Mouse (Mus musculus) forebrain, embryonic 12.5 days (tissue): ENCODE measurements around the gene Syt17. TPM values are rescaled to one million over a fixed set of nuclear protein-coding genes. Genes with fewer than 3 reads are reported as not detected.
A peak's percentile ranks its signal among the peaks of the same experiment; 100 is the strongest.

Experiments
- ATAC-seq: fragments of 200-750 bp; cut with Nextera tagmentation; 2 replicates; pipeline ENCODE4 v1.8.0; 2017; ENCODE audit warnings: moderate TSS enrichment; ENCODE audit not compliant: low FRiP score
- H3K27ac ChIP-seq: fragments of 300-500 bp; sonication (generic); 2 replicates; pipeline ENCODE4 v1.5.1; 2016; ENCODE audit warnings: mild to moderate bottlenecking
- H3K27me3 ChIP-seq: fragments of 300-500 bp; sonication (generic); 2 replicates; pipeline ENCODE4 v1.6.1; 2016; ENCODE audit warnings: mild to moderate bottlenecking
- H3K36me3 ChIP-seq: fragments of 300-500 bp; sonication (generic); replicated peaks from 2 replicates; pipeline ENCODE4 v1.6.1; 2016; ENCODE audit warnings: mild to moderate bottlenecking
- H3K4me1 ChIP-seq: fragments of 300-500 bp; sonication (generic); 2 replicates; pipeline ENCODE4 v1.6.1; 2016
- H3K4me2 ChIP-seq: fragments of 300-500 bp; sonication (generic); 2 replicates; pipeline ENCODE4 v1.6.1; 2016; ENCODE audit warnings: mild to moderate bottlenecking, moderate library complexity
- H3K4me3 ChIP-seq: fragments of 300-500 bp; sonication (generic); replicated peaks from 2 replicates; pipeline ENCODE4 v1.5.1; 2016; ENCODE audit warnings: mild to moderate bottlenecking
- H3K9ac ChIP-seq: fragments of 300-500 bp; sonication (generic); 2 replicates; pipeline ENCODE4 v1.6.1; 2016; ENCODE audit warnings: mild to moderate bottlenecking
- H3K9me3 ChIP-seq: fragments of 300-500 bp; sonication (generic); 2 replicates; pipeline ENCODE4 v1.6.1; 2016
- WGBS: fragments of 180-500 bp; shearing (Covaris S2); methylation state at CpG from one replicate; pipeline ENCODE4 v1.1.7; 2016; 5-methylcytosine and 5-hydroxymethylcytosine counted together
- polyA plus RNA-seq: library from polyadenylated mRNA; unstranded; fragments of >200 nt; fragmentation: Nextera tagmentation; extraction: Ambion mirVana; gene quantifications from 2 replicates; pipeline ENCODE4 v1.2.1, GENCODE M21; 2016

Syt17 gene
- polyA plus RNA-seq, 1 experiment from 2014 or later, result 3.4 TPM

GRCm38 (mm10) chr7:118402576-118403022, 45.4 kb downstream of the Syt17 start:
- H3K36me3 ChIP-seq, result no peaks in the 10 kb centered on the region
- H3K9ac ChIP-seq, result no peak overlapping the region
- WGBS, result 50% methylated on average over 3 of the region's 3 CpGs
- no peaks in the 10 kb centered on the region for H3K9me3 ChIP-seq
- ATAC-seq, result 0 out of 2 replicates have a peak, but pooled peaks have one; percentile 51
- no peak overlapping the region for H3K4me3 ChIP-seq
- peak overlapping the region; percentile 47; the same call in 1 of the 2 replicates for H3K27ac ChIP-seq
- H3K4me2 ChIP-seq, result no peak overlapping the region
- H3K27me3 ChIP-seq, result no peaks in the 10 kb centered on the region
- H3K4me1 ChIP-seq, result peaks cover 13% of the 10 kb centered on the region; the same call in 1 of the 2 replicates

- no peaks in the 10 kb centered on the region for H3K27me3 ChIP-seq
- 73% methylated on average over 5 of the region's 5 CpGs for WGBS
- peak overlapping the region; percentile 47; the same call in 1 of the 2 replicates for H3K27ac ChIP-seq
- no peaks in the 10 kb centered on the region for H3K36me3 ChIP-seq
- H3K4me3 ChIP-seq, result no peak overlapping the region
- no peak overlapping the region for H3K4me2 ChIP-seq
- no peak for ATAC-seq
- H3K9ac ChIP-seq, result no peak overlapping the region
- H3K4me1 ChIP-seq, result peaks cover 13% of the 10 kb centered on the region; the same call in 1 of the 2 replicates
- H3K9me3 ChIP-seq, result no peaks in the 10 kb centered on the region
Observed at GRCm38 (mm10) chr7:118401949-118402348, 46.1 kb downstream of the Syt17 start.

- no peak for ATAC-seq
Observed at GRCm38 (mm10) chr7:118399764-118400163, 48.3 kb downstream of the Syt17 start.

GRCm38 (mm10) chr7:118390705-118391104, 57.3 kb downstream of the Syt17 start:
- no peaks in the 10 kb centered on the region for H3K9me3 ChIP-seq
- H3K27me3 ChIP-seq, result no peaks in the 10 kb centered on the region
- H3K4me3 ChIP-seq, result no peak overlapping the region
- no peak for ATAC-seq
- H3K4me1 ChIP-seq, result no peaks in the 10 kb centered on the region
- H3K4me2 ChIP-seq, result no peak overlapping the region
- H3K9ac ChIP-seq, result no peak overlapping the region
- 86% methylated on average over 5 of the region's 5 CpGs for WGBS
- no peaks in the 10 kb centered on the region for H3K36me3 ChIP-seq
- no peak overlapping the region for H3K27ac ChIP-seq

More at GRCm38 (mm10) chr7:118399764-118400163, 48.3 kb downstream of the Syt17 start:
- Histone ChIP-seq H3K36me3 (no peaks in the 10 kb centered on the region), H3K9ac (no peak overlapping the region), H3K4me2 (no peak overlapping the region), H3K27ac (no peak overlapping the region), H3K4me1 (0 out of 2 replicates have a peak, but pooled peaks cover 9% of the 10 kb centered on the region), H3K27me3 (no peaks in the 10 kb centered on the region), H3K9me3 (no peaks in the 10 kb centered on the region), H3K4me3 (no peak overlapping the region)
- WGBS, result 87% methylated on average over 9 of the region's 9 CpGs

DNA sequence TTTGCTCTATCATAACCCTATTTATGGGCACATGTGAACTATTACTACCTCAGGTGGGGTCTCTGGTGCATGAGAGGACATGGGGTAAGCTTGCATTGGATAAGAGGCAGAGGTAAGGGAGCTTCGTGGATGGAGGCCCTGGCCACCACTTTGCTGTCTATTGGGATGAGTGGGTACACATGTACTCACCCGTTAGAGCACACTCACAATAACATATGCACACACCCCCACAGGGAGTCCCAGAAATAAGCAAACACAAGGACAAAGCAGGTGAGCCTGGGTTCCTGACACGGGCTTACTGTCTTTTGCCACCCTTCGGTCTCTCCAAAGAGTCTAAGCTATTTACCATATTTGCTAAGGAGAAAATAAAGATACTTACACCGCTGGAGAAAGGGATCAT, 67.0 kb downstream of the Syt17 start:
- H3K4me1 ChIP-seq, result peaks cover 4% of the 10 kb centered on the region; the same call in 1 of the 2 replicates
- H3K27me3 ChIP-seq, result no peaks in the 10 kb centered on the region
- no peak for ATAC-seq
- no peaks in the 10 kb centered on the region for H3K36me3 ChIP-seq
- no peak overlapping the region for H3K27ac ChIP-seq
- H3K9me3 ChIP-seq, result no peaks in the 10 kb centered on the region
- no peak overlapping the region for H3K9ac ChIP-seq
- no peak overlapping the region for H3K4me3 ChIP-seq
- 90% methylated on average over 5 of the region's 5 CpGs for WGBS
- H3K4me2 ChIP-seq, result no peak overlapping the region

DNA sequence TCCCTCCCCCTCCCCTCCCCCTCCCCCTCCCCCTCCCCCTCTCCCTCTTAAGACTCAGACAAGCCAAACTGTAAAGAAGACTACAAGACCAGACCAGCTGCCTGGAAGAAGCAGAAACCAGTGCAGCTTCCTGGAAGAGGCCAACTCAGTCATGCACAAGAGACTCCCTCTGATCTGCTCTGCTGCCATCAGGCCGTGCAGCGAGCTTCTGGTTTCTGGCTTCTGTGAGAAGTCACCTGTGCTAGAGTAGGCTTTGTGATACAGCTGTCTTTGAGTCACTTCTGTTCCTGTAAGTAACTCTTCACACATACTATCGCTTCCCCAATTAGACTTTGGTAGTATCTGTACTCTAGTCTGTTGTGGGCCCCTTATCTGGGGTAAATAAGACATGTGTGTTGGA, 68.0 kb downstream of the Syt17 start:
- Histone ChIP-seq H3K4me3 (no peak overlapping the region), H3K27me3 (no peaks in the 10 kb centered on the region)
- ATAC-seq, result no peak

DNA sequence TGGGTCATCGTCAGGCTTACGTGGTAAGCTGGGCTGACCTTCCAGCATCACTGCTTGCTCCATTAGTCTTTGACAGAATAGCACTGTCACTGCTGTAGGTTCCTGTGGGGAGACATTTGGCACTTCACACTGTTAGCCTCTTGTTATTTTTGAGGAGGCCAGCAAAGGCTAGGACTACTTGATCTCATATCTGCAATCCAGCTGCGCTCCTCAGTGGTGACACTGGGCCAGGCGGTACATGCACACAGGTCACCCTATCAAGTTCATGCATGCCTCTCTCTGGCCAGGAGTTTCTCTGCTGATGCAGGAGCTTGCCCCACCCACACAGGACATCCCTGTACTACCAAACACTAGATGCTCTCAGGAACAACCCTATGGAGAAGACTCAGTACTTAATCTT, 71.4 kb downstream of the Syt17 start:
- Histone ChIP-seq H3K4me2 (no peak overlapping the region), H3K27me3 (no peaks in the 10 kb centered on the region), H3K4me3 (no peak overlapping the region), H3K9me3 (no peaks in the 10 kb centered on the region), H3K4me1 (no peaks in the 10 kb centered on the region), H3K9ac (no peak overlapping the region), H3K27ac (no peak overlapping the region), H3K36me3 (no peaks in the 10 kb centered on the region)
- WGBS, result 93% methylated on average over 4 of the region's 4 CpGs
- no peak for ATAC-seq

More for the DNA sequence above, 68.0 kb downstream of the Syt17 start:
- Histone ChIP-seq H3K27ac (no peak overlapping the region), H3K9ac (no peak overlapping the region), H3K36me3 (no peaks in the 10 kb centered on the region), H3K4me1 (peaks cover 4% of the 10 kb centered on the region; the same call in 1 of the 2 replicates), H3K4me2 (no peak overlapping the region), H3K9me3 (no peaks in the 10 kb centered on the region)
- WGBS, result 81% methylated on average over 3 of the region's 3 CpGs

DNA sequence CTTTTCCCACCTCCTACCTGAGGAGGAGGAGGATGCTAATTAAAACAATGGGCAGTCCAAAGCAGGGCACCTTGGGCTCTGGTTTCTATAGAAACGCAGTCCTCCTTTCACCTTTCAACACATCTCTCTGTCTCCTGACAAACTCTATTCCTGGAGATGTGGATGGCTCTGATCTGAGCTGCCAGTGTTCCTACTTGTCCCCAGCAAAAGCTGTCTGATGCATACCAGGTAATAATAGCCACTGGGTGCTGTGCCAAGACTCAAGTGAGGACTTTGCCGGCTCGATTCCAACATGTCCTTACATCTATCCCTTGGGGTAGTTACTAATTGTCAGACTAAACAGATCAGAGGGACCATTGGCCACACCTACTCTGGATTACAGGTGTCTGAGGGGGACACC, 72.7 kb downstream of the Syt17 start:
- no peak overlapping the region for H3K4me2 ChIP-seq
- no peak overlapping the region for H3K9ac ChIP-seq
- no peaks in the 10 kb centered on the region for H3K4me1 ChIP-seq
- H3K27ac ChIP-seq, result no peak overlapping the region
- no peaks in the 10 kb centered on the region for H3K9me3 ChIP-seq
- no peak overlapping the region for H3K4me3 ChIP-seq
- no peak for ATAC-seq
- H3K27me3 ChIP-seq, result no peaks in the 10 kb centered on the region
- H3K36me3 ChIP-seq, result no peaks in the 10 kb centered on the region
- 94% methylated on average over 3 of the region's 3 CpGs for WGBS

- no peaks in the 10 kb centered on the region for H3K36me3 ChIP-seq
- WGBS, result 91% methylated on average over 5 of the region's 5 CpGs
- ATAC-seq, result no peak
- H3K4me3 ChIP-seq, result no peak overlapping the region
- H3K9me3 ChIP-seq, result no peaks in the 10 kb centered on the region
- no peak overlapping the region for H3K4me2 ChIP-seq
- H3K27me3 ChIP-seq, result no peaks in the 10 kb centered on the region
- no peaks in the 10 kb centered on the region for H3K4me1 ChIP-seq
- no peak overlapping the region for H3K9ac ChIP-seq
- H3K27ac ChIP-seq, result no peak overlapping the region
Observed at GRCm38 (mm10) chr7:118371361-118371760, 76.7 kb downstream of the Syt17 start.

DNA sequence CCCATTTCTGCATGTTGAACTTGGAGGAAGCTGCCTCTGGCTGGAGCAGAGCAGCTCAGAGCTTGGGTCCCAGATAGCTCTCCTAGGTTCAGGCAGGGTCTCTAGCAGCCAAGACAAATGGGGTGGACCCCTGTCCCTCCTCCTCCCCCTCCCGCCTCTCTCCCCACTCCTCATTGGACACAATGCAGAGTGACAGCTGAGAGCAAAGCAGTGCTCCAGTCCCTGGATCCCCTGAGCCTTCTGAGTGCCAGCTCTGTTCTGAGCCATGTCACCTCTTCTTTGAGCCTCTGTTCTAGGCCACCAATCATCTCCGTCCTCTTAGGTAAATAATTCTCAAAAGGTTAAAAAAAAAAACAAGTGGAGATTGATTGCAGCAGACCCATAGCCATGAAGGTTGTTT, 78.3 kb downstream of the Syt17 start:
- 50% methylated on average over 2 of the region's 2 CpGs for WGBS
- Histone ChIP-seq H3K4me2 (no peak overlapping the region), H3K36me3 (no peaks in the 10 kb centered on the region), H3K9ac (no peak overlapping the region), H3K4me1 (peaks cover 1% of the 10 kb centered on the region), H3K27ac (no peak overlapping the region), H3K4me3 (no peak overlapping the region), H3K27me3 (no peaks in the 10 kb centered on the region), H3K9me3 (no peaks in the 10 kb centered on the region)
- ATAC-seq, result no peak

DNA sequence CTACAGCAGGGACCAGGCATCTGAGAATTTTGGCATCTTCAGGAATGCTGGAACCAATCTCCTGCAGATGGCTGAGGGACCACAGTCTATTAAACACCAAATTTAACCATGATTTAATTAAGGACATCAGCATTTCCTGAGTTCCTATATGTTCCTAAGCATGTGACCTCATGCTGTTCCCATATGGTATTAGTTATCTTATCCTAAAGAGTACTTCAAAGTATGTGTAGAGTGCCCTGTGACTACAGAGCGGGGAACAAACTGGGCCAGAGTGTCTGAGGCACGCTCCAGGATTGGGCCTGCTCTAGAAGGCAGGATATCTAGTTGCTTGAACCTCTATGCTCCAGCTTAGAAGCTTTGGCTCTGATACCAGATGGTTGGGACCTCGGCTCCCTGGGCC, 82.1 kb downstream of the Syt17 start:
- no peak overlapping the region for H3K4me3 ChIP-seq
- H3K36me3 ChIP-seq, result no peaks in the 10 kb centered on the region
- no peak for ATAC-seq
- H3K27ac ChIP-seq, result no peak overlapping the region
- no peaks in the 10 kb centered on the region for H3K9me3 ChIP-seq
- peaks cover 7% of the 10 kb centered on the region for H3K4me1 ChIP-seq
- 90% methylated on average over 3 of the region's 3 CpGs for WGBS
- no peak overlapping the region for H3K9ac ChIP-seq
- H3K27me3 ChIP-seq, result no peaks in the 10 kb centered on the region
- no peak overlapping the region for H3K4me2 ChIP-seq

DNA sequence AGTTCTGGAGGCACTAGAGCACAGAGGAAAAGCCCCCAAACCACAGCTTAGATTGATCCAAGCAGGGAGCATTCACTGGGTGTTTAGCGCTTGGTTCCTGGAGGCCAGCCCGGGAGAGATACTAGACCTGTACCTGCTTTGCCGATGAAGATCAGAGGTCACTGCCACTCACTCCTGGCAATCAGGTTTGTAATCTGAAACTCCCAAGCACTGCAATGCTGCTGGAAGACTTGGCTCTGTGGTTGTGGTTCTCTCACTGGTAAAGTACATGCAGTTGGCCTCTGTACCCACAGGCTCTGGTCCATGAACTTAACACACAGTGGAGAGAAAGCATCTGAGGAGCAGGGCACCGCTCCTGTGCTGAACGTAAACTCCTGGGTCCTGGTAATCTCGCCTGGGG, 82.8 kb downstream of the Syt17 start:
- WGBS, result 78% methylated on average over 6 of the region's 6 CpGs
- Histone ChIP-seq H3K9ac (no peak overlapping the region), H3K27me3 (no peaks in the 10 kb centered on the region), H3K9me3 (no peaks in the 10 kb centered on the region), H3K4me2 (no peak overlapping the region), H3K4me3 (no peak overlapping the region), H3K4me1 (peaks cover 7% of the 10 kb centered on the region), H3K36me3 (no peaks in the 10 kb centered on the region), H3K27ac (no peak overlapping the region)
- ATAC-seq, result no peak

GRCm38 (mm10) chr7:118364353-118365007, 83.5 kb downstream of the Syt17 start:
- Histone ChIP-seq H3K4me1 (peaks cover 7% of the 10 kb centered on the region), H3K4me2 (no peak overlapping the region), H3K27me3 (no peaks in the 10 kb centered on the region), H3K27ac (no peak overlapping the region), H3K4me3 (no peak overlapping the region), H3K36me3 (no peaks in the 10 kb centered on the region), H3K9ac (no peak overlapping the region), H3K9me3 (no peaks in the 10 kb centered on the region)
- WGBS, result 40% methylated on average over 7 of the region's 7 CpGs
- no peak for ATAC-seq
